Mouse (Mus musculus): ENCODE measurements around the gene Tub. TPM values are rescaled to one million over a fixed set of nuclear protein-coding genes. Genes with fewer than 3 reads are reported as not detected.
A peak's percentile ranks its signal among the peaks of the same experiment; 100 is the strongest.

The Tub gene
- total and polyA plus RNA-seq, 3 experiments = 0.16 to 0.75 TPM; not detected in 1

DNA sequence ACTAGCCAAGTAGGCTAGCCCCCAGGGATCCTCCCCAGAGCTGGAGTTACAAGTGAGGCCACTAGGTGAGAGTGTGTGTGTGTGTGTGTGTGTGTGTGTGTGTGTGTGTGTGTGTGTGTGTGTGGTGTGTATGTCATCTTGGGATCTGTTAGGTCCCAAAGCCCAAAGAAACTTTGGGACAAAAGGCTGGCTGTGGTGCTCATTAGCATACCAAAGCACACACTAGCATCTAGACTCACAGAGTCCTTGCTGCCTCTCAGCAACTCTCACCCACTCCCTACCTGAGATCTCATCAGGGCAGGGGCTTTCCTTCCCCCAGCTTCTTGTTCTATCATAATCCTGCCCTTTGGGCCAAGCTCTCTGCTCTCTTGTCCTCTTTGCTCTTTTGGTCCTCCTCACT lies 1.5 kb upstream of the Tub start:
- peaks cover 20% of the 10 kb centered on the region for H3K27me3 ChIP-seq (ENCODE audit: insufficient read depth, low read length)
- no peak overlapping the region for H3K4me3 ChIP-seq (ENCODE audit: low read depth, low read length)
- TF ChIP-seq TAL1 (conservative IDR thresholded peaks at IDR 0.05; ENCODE audit: low read depth, low read length) (no peak), POLR2AphosphoS5 (IDR thresholded peaks at IDR 0.05; ENCODE audit: insufficient replicate concordance, low read depth, low read length) (no peak), GATA2 (IDR thresholded peaks at IDR 0.05; ENCODE audit: borderline replicate concordance, low read depth, low read length) (no peak), CTCF (IDR thresholded peaks at IDR 0.05; ENCODE audit: low read depth, low read length) (no peak), GATA1 (IDR thresholded peaks at IDR 0.05; ENCODE audit: borderline replicate concordance, low read length) (no peak)

DNA sequence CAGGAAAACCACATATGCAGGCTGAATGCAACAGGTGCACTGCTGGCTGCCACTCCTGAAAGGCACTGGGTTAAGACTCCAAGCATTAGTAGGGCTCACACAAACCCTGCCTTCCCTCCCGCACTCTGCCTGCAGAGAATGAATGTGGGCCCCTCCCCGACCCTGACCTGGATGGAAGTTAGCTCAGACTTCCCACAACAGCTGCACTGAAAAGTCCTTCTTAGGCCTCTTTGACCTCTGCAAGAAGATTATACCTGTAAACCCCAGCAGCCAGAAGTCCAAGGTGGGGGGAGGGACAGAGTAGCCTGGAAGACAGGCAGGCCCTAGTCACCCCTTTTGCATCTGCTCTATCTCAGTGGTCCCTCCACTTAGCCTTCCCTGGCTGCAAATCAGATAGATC lies 837 bp upstream of the Tub start:
- H3K36me3 ChIP-seq (replicated peaks) = peaks cover 28% of the 10 kb centered on the region
- DNase-seq (ENCODE audit: low spot score) = no peak
- no peaks in the 10 kb centered on the region; the same call in 1 of the 2 replicates for H3K4me1 ChIP-seq (ENCODE audit: insufficient read depth, low read depth, low read length)
- ATAC-seq (ENCODE audit: extremely low read depth, insufficient number of reproducible peaks, low FRiP score, poor library complexity, severe bottlenecking) = no peak
- TF ChIP-seq TAL1 (conservative IDR thresholded peaks at IDR 0.05; ENCODE audit: low read depth, low read length) (no peak), GATA2 (IDR thresholded peaks at IDR 0.05; ENCODE audit: borderline replicate concordance, low read depth, low read length) (no peak), GATA1 (IDR thresholded peaks at IDR 0.05; ENCODE audit: borderline replicate concordance, low read length) (no peak), CTCF (IDR thresholded peaks at IDR 0.05; ENCODE audit: low read depth, low read length) (no peak), POLR2AphosphoS5 (IDR thresholded peaks at IDR 0.05; ENCODE audit: insufficient replicate concordance, low read depth, low read length) (no peak)
- no peak overlapping the region for H3K4me3 ChIP-seq (ENCODE audit: low read depth, low read length)
- H3K27me3 ChIP-seq (ENCODE audit: insufficient read depth, low read length) = peaks cover 20% of the 10 kb centered on the region
- peaks cover 9% of the 10 kb centered on the region for H3K9me3 ChIP-seq (replicated peaks)

More for the DNA sequence above, 1.5 kb upstream of the Tub start:
- no peak for ATAC-seq (ENCODE audit: extremely low read depth, insufficient number of reproducible peaks, low FRiP score, poor library complexity, severe bottlenecking)
- Histone ChIP-seq H3K4me1 (ENCODE audit: insufficient read depth, low read depth, low read length) (no peaks in the 10 kb centered on the region; the same call in 1 of the 2 replicates), H3K9me3 (replicated peaks) (peaks cover 9% of the 10 kb centered on the region), H3K36me3 (replicated peaks) (peaks cover 35% of the 10 kb centered on the region)
- no peak for DNase-seq (ENCODE audit: low spot score)

DNA sequence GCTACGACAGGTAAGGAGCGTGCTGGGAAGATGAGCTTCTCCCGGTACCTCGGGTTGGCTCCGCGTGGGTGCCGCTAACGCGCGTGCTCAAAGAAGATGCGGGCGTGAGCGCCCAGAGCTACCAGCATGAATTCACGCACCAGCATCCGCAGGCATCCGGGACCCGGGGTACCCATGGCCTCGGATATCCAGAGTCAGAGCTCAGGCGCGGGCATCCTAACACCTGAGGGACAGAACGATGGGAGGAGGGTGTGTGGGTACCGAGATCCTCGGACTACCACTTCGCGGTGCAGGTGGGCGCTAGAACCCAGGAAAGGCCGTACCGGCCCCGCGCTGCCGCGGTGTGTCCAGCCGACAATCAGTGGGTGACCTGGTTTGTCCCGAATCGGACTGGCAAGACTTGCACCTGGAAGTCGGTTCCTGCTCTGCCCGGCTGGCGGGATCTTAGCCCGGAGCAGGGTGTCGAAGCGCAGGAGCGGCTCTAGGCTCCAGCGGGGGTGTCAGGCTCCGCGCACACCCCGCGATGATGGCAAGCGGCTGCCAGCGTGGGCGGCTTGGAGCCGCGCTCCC lies 709 bp downstream of the Tub start:
- ATAC-seq (ENCODE audit: extremely low read depth, insufficient number of reproducible peaks, low FRiP score, poor library complexity, severe bottlenecking) = no peak
- H3K4me1 ChIP-seq (ENCODE audit: insufficient read depth, low read depth, low read length) = no peaks in the 10 kb centered on the region; the same call in 1 of the 2 replicates
- H3K9me3 ChIP-seq (replicated peaks) = peaks cover 9% of the 10 kb centered on the region
- H3K36me3 ChIP-seq (replicated peaks) = peaks cover 16% of the 10 kb centered on the region
- no peak for TF ChIP-seq GATA2 (IDR thresholded peaks at IDR 0.05; ENCODE audit: borderline replicate concordance, low read depth, low read length)
- TF ChIP-seq GATA1 (IDR thresholded peaks at IDR 0.05; ENCODE audit: borderline replicate concordance, low read length) = no peak
- TF ChIP-seq TAL1 (conservative IDR thresholded peaks at IDR 0.05; ENCODE audit: low read depth, low read length) = no peak
- no peak for TF ChIP-seq POLR2AphosphoS5 (IDR thresholded peaks at IDR 0.05; ENCODE audit: insufficient replicate concordance, low read depth, low read length)
- no peak for TF ChIP-seq CTCF (IDR thresholded peaks at IDR 0.05; ENCODE audit: low read depth, low read length)
- peaks cover 20% of the 10 kb centered on the region for H3K27me3 ChIP-seq (ENCODE audit: insufficient read depth, low read length)
- no peak overlapping the region for H3K4me3 ChIP-seq (ENCODE audit: low read depth, low read length)
- no peak for DNase-seq (ENCODE audit: low spot score)

DNA sequence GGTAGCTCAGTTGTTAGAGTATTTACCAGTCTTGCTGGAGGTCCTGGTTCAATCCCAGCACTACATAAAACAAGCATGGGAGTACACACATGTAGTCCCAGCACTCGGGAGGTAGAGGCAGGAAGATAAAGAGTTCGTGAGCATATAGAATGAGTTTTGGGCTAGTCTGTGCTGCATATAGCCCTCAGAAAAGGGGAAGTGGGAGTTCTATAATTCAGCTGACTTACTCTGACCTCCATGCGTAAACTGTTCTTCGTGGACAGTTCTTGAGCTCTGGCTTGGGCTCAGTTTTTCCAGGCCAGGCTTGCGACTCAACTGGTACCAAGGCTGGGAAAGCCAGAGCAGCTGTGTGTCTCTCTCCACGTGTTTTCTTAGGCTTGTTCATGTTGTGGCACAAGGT lies 2.7 kb downstream of the Tub start:
- Histone ChIP-seq H3K9me3 (replicated peaks) (peaks cover 9% of the 10 kb centered on the region), H3K36me3 (replicated peaks) (no peaks in the 10 kb centered on the region), H3K4me3 (ENCODE audit: low read depth, low read length) (no peak overlapping the region), H3K4me1 (ENCODE audit: insufficient read depth, low read depth, low read length) (no peaks in the 10 kb centered on the region; the same call in 1 of the 2 replicates), H3K27me3 (ENCODE audit: insufficient read depth, low read length) (peaks cover 20% of the 10 kb centered on the region)
- no peak for DNase-seq (ENCODE audit: low spot score)
- TF ChIP-seq CTCF (IDR thresholded peaks at IDR 0.05; ENCODE audit: low read depth, low read length) (no peak), POLR2AphosphoS5 (IDR thresholded peaks at IDR 0.05; ENCODE audit: insufficient replicate concordance, low read depth, low read length) (no peak), TAL1 (conservative IDR thresholded peaks at IDR 0.05; ENCODE audit: low read depth, low read length) (no peak), GATA1 (IDR thresholded peaks at IDR 0.05; ENCODE audit: borderline replicate concordance, low read length) (no peak), GATA2 (IDR thresholded peaks at IDR 0.05; ENCODE audit: borderline replicate concordance, low read depth, low read length) (no peak)
- ATAC-seq (ENCODE audit: extremely low read depth, insufficient number of reproducible peaks, low FRiP score, poor library complexity, severe bottlenecking) = no peak

DNA sequence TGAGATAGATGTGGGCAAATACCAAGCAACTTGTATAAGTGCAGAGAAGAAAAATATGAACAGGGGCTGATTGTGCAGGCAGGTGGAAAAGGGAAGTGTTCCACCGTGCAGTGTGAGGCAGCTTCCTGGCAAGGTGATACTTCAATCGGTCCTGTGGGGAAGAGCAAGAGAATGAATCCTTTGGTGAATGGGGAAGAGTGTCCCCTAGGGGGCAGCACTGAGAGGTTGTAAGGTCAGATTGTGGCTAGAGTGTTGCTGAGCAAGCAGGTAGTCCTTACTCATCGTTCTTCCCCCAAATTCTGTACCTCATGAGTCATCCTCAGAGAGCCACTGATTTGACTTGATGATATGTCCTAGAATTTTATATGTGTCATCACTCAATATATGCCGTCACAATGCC lies 4.0 kb downstream of the Tub start:
- no peak for ATAC-seq (ENCODE audit: extremely low read depth, insufficient number of reproducible peaks, low FRiP score, poor library complexity, severe bottlenecking)
- Histone ChIP-seq H3K9me3 (replicated peaks) (peaks cover 9% of the 10 kb centered on the region), H3K27me3 (ENCODE audit: insufficient read depth, low read length) (peaks cover 19% of the 10 kb centered on the region), H3K4me1 (ENCODE audit: insufficient read depth, low read depth, low read length) (no peaks in the 10 kb centered on the region; the same call in 1 of the 2 replicates), H3K36me3 (replicated peaks) (no peaks in the 10 kb centered on the region), H3K4me3 (ENCODE audit: low read depth, low read length) (no peak overlapping the region)
- DNase-seq (ENCODE audit: low spot score) = no peak
- TF ChIP-seq CTCF (IDR thresholded peaks at IDR 0.05; ENCODE audit: low read depth, low read length) = peak; percentile 72
- no peak for TF ChIP-seq GATA2 (IDR thresholded peaks at IDR 0.05; ENCODE audit: borderline replicate concordance, low read depth, low read length)

DNA sequence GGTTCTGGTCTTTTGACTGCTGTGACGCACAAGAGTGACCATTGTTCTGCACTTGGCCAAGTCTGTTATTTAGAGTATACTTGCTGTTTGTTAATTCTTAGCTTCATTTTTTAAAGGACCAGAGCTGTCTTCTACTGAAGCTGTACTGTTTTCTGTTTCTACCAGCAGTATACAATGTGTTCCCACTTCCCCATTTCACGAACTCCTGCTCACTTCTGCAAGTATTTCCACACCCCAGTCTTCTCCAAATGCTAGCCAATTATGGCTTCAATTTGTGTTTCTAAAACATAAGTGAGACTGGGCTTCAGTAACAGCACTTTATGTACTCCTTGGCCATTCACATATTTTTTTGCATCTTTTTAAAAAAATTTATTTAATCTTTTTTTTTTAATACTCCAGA lies 7.6 kb downstream of the Tub start:
- no peak for DNase-seq (ENCODE audit: low spot score)
- TF ChIP-seq POLR2AphosphoS5 (IDR thresholded peaks at IDR 0.05; ENCODE audit: insufficient replicate concordance, low read depth, low read length) (no peak), TAL1 (conservative IDR thresholded peaks at IDR 0.05; ENCODE audit: low read depth, low read length) (no peak), GATA1 (IDR thresholded peaks at IDR 0.05; ENCODE audit: borderline replicate concordance, low read length) (no peak), GATA2 (IDR thresholded peaks at IDR 0.05; ENCODE audit: borderline replicate concordance, low read depth, low read length) (no peak), CTCF (IDR thresholded peaks at IDR 0.05; ENCODE audit: low read depth, low read length) (no peak)
- Histone ChIP-seq H3K4me1 (ENCODE audit: insufficient read depth, low read depth, low read length) (no peaks in the 10 kb centered on the region), H3K36me3 (replicated peaks) (no peaks in the 10 kb centered on the region), H3K4me3 (ENCODE audit: low read depth, low read length) (no peak overlapping the region), H3K9me3 (replicated peaks) (no peaks in the 10 kb centered on the region), H3K27me3 (ENCODE audit: insufficient read depth, low read length) (peaks cover 6% of the 10 kb centered on the region; the same call in 1 of the 2 replicates)
- no peak for ATAC-seq (ENCODE audit: extremely low read depth, insufficient number of reproducible peaks, low FRiP score, poor library complexity, severe bottlenecking)

All from G1E (cell line).